Mouse (Mus musculus) telencephalon, adult 2 months (tissue): ENCODE data around the gene Myoz2.
A peak's percentile ranks its signal among the peaks of the same experiment; 100 is the strongest.

Experiments used
- DNase-seq: peaks from one replicate; pipeline ENCODE4 v3.0.0-alpha.2; 2011; ENCODE audit warnings: low read depth, low spot score

The Myoz2 gene

GRCm38 (mm10) chr3:123009417-123009816 is 25.4 kb downstream of the Myoz2 start:
- no peak for DNase-seq

DNA sequence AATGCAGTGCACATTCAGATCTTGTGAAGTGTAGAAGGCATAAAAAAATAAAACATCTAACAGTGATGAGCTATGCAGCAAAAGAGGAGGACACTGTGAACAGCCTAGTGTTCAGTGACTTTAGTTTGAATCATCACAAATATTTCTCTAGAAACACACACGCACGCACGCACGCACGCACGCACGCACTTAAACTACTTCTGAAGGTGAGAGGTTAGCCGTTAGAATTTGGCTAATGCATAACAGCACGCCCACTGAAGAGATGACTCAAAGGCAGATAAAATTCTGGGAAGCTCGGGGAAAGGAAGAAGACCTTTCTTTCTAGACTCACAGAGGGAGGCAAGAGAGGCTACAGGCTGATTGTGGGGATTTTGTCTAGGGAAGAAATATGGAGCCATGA is 27.4 kb downstream of the Myoz2 start:
- no peak for DNase-seq

- DNase-seq = no peak
These were observed 33.8 kb downstream of the Myoz2 start for GRCm38 (mm10) chr3:123001053-123001452.

DNA sequence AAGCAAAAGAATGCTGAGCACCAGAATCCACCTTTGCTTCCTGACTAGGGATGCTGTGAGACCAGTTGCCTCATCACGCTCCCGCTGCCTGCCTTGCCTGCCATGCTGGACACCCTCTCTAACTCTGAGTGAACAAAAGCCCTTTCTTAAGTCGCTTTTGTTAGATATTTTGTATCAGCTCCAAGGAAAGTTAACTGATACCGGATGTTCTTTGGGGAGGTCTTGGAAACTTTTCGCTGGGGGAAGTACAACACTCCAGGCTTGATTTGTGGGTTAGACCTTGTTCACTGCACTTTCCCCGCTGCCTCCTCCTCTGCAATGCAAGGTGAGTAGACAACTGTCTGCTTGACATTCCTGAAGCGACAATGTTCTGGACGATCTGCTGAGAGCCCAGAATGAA is 36.3 kb downstream of the Myoz2 start:
- no peak for DNase-seq

- no peak for DNase-seq
These were observed 37.8 kb downstream of the Myoz2 start for GRCm38 (mm10) chr3:122996968-122997367.

GRCm38 (mm10) chr3:122986906-122987305 is 47.9 kb downstream of the Myoz2 start:
- DNase-seq = no peak

DNA sequence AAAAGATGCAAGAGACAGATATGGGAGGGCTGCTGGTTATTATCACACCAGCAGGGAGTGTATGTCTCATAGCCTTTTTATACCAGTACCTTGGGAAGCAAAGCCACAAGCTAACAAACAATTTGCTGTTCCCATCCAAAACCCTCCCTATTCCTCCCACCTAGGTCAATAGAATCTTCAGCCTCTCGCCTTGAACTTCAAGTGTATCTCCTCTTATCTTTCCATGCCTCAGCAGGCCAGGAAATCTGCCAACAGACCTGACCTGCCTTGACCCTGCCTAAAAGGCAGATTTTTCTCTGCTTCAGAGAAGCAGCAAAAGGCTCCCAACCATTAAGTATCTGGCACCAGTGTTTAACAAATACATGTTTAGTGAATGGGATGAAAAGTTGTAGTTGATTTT is 48.4 kb downstream of the Myoz2 start:
- DNase-seq = no peak

GRCm38 (mm10) chr3:122985183-122985944 is 49.5 kb downstream of the Myoz2 start:
- no peak for DNase-seq

DNA sequence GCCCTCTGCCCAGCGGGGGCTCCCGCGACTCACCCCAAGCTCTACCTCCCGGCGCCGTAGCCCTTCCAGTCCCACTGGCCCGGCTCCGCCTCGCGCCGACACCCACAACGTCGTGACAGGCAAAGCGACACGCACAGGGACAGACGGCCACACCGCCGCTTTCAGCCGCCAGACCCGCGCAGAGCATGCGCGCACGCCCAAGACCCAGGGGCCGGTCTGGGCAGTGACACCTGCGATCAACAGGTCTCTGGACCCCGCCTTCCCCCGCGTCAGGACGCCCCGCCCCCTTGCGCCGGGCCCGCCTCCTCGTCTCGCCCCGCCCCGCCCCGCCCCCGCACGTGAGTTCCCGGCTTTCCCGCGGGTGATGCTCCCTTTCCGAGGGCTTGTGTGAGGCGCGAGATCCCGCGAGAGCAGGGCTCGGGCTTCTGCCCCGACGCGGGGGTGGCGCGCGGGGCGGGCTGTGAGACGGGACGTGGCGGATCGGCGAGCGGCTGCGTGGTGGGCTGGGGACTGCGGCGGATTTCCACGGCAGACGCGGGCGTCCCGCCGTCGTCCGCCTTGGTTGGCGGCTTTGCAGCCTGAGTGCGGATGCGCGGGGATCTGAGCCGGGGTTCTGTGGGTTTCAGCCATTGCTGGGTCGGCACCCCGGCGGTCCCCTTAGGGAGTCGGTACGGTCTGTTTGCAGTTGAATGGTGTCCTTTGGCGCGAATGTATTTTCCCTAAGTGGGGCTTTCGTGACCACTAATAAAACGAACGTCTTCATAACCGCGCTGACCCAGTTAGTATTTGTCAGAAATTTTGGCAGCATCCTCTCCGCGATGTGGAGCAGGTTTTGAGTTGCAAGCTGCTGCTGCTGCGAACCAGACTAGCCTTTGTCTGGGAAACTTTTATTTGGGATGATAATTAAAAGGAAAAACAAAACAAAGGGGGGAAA is 50.3 kb downstream of the Myoz2 start, which contains the start of gene Usp53:
Gene Usp53 (minus strand): TSS at position 262 of the 934 bp plus-strand sequence.
- peak; percentile 89 for DNase-seq

DNA sequence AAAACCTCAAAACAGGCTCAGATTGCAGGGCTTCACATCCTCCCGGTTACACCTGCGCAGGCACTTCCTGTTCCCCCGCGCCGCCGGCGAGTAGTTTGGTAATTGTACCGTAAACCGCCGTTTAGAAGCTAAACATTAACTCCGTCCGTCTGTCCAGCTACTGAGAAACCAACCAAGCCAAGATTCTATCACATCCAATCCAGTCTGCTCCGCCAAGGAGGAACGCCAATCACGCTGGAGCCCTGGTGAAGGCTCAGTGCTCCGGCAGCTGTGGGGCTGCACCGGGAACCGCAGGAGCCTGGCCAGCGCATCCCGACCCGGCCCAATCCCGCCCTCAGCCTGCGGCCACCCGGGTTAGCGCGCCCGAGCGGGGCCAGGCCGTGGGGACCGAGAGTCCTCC is 51.0 kb downstream of the Myoz2 start:
- peak; percentile 44 for DNase-seq

GRCm38 (mm10) chr3:122975964-122976363 is 58.9 kb downstream of the Myoz2 start:
- no peak for DNase-seq

DNA sequence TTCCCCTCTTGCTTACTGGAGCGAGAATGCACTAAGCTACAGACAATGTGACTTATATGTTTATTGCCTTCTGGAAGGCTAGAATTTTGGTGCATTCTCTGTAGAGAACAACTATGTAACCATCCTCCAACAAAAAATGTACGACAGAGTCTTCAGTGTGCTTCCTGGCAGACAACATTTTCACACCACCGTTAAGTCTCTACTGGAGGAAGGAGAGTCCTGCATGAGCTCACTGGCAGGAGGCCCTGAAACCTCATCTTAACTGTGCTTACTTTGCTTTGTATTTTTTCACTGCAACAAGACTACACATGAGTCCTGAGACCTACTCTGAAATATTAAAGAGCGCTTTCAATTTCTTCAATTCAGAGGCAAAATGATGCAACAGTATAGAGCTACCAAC is 59.5 kb downstream of the Myoz2 start:
- DNase-seq = peak; percentile 51

- DNase-seq = no peak
These were observed 60.0 kb downstream of the Myoz2 start for GRCm38 (mm10) chr3:122974833-122975232.

DNA sequence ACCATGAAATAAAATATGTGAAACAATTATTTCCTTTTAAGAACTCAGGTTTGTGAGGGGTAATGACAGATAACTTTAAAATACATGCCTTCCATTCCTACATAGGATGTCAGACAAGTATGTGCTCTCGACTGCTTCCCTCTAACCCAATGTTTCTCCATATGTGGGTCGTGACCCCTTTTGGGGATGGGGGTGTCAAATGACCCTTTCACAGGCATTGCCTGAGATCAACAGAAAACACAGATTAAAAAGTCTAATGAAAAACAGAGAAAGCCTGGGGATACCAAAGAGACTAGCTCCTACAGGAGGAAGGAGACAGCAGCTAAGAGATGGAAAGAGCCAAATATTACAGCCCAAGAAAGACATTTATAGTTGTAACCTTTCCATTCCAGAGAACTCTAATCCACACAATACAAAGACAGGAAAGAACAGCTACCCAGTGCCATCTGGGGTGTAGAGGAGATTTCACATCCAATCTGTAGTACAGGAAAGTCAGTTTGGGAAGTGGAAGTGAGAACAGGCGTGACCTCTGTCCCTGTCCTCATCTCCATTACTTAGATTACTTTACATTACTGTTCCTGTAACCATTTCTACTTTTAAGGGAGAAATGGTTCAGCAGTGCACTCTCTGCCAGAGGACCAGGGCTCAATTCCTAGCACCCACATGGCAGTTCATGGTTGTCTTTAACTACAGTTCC is 62.5 kb downstream of the Myoz2 start:
- DNase-seq = no peak

DNA sequence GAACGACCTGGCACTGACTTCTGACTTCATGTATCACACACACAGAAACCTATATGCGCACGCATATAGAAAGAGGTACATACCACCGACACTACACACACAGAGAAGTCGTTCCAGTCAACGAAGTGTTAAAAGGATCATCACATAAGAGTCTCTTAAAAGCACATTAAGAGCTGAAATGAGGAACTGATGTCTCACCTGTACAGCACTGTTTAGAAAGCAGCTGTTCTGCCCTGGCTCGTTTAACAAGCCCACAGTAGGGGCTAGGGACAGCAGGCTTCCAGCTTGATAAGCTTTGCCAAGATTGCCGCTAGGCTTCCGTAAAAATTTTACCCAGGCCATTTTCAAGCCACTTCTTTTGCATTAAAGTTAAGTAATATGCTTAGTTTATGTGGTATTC is 66.4 kb downstream of the Myoz2 start:
- DNase-seq = no peak

DNA sequence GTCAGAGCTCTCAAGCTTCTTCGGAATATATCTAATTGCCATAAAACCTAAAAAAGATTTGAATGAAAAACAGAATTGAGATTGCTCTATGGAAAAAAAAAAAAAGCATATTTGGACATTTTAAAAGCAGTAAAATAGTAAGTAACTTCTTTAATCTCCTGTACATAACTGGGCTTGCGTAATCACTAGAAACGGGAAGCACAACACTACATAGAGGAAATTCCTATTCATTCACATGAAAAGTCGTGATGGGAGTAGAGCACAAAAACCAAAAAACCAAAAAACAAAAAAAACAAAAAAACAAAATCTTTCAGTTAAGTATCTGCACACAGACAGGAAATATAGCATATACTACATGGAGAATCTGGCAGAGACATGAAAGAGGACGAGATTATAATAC is 70.5 kb downstream of the Myoz2 start:
- DNase-seq = no peak
